Mouse (Mus musculus) kidney, postnatal 0 days (tissue): ENCODE measurements around the gene Olfr945. TPM values are rescaled to one million over a fixed set of nuclear protein-coding genes. Genes with fewer than 3 reads are reported as not detected.

ENCODE experiments used
- ATAC-seq: fragments of 200-750 bp; cut with Nextera tagmentation; replicated peaks from 2 replicates; pipeline ENCODE4 v1.8.0; 2017; ENCODE audit warnings: low read depth, moderate number of reproducible peaks, moderate TSS enrichment, moderate library complexity; ENCODE audit not compliant: low FRiP score
- DNase-seq: peaks from one replicate; pipeline ENCODE4 v3.0.0-alpha.2; 2016; ENCODE audit warnings: low spot score
- H3K27ac ChIP-seq: fragments of 300-500 bp; sonication (generic); 2 replicates; pipeline ENCODE4 v1.5.1; 2014; ENCODE audit warnings: mild to moderate bottlenecking
- H3K27me3 ChIP-seq: fragments of 300-500 bp; sonication (generic); 2 replicates; pipeline ENCODE4 v1.6.1; 2014; ENCODE audit warnings: low read length, mixed read lengths; ENCODE audit not compliant: insufficient read depth
- H3K36me3 ChIP-seq: fragments of 300-500 bp; sonication (generic); 2 replicates; pipeline ENCODE4 v1.6.1; 2014; ENCODE audit warnings: low read length, mixed read lengths; ENCODE audit not compliant: insufficient read depth
- H3K4me1 ChIP-seq: fragments of 300-500 bp; sonication (generic); replicated peaks from 2 replicates; pipeline ENCODE4 v1.6.1; 2014; ENCODE audit warnings: antibody characterized with exemption, low read length, mixed read lengths; ENCODE audit not compliant: insufficient read depth
- H3K4me2 ChIP-seq: fragments of 300-500 bp; sonication (generic); 2 replicates; pipeline ENCODE4 v1.6.1; 2014; ENCODE audit warnings: mild to moderate bottlenecking, low read length, moderate library complexity, mixed read lengths
- H3K4me3 ChIP-seq: fragments of 300-500 bp; sonication (generic); replicated peaks from 2 replicates; pipeline ENCODE4 v1.5.1; 2014; ENCODE audit warnings: low read depth, low read length
- H3K9ac ChIP-seq: fragments of 300-500 bp; sonication (generic); 2 replicates; pipeline ENCODE4 v1.6.1; 2014; ENCODE audit warnings: low read depth, low read length
- H3K9me3 ChIP-seq: fragments of 300-500 bp; sonication (generic); replicated peaks from 2 replicates; pipeline ENCODE4 v1.6.1; 2016; ENCODE audit warnings: low read length, inconsistent platforms, mixed read lengths
- CTCF ChIP-seq: IDR thresholded peaks from 2 replicates; pipeline ENCODE4 v1.5.1; 2016; ENCODE audit warnings: antibody characterized with exemption, low read depth, mild to moderate bottlenecking, moderate library complexity
- WGBS: fragments of 180-500 bp; shearing (Covaris S2); extraction: QIAGEN DNeasy Blood & Tissue Kit; methylation state at CpG from one replicate; pipeline ENCODE4 v1.1.7; 2014; 5-methylcytosine and 5-hydroxymethylcytosine counted together
- polyA plus RNA-seq: library from polyadenylated mRNA; unstranded; fragments of >200 nt; fragmentation: Nextera tagmentation; extraction: Ambion mirVana; gene quantifications from 2 replicates; pipeline ENCODE4 v1.2.1, GENCODE M21; 2015

Olfr945 gene
- not detected in 2 replicates for polyA plus RNA-seq

GRCm38 (mm10) chr9:39276718-39277117 is at the start of gene Olfr945:
Gene Olfr945, minus strand, starts transcription at chr9:39276818.
- WGBS, result 84% methylated on average over 3 of the region's 3 CpGs
- ATAC-seq, result no peak
- no peaks in the 10 kb centered on the region for H3K36me3 ChIP-seq
- H3K9me3 ChIP-seq, result no peaks in the 10 kb centered on the region
- H3K27ac ChIP-seq, result no peak within 1 kb of the TSS
- H3K4me3 ChIP-seq, result no peak within 1 kb of the TSS
- no peak within 1 kb of the TSS for H3K4me2 ChIP-seq
- no peak within 1 kb of the TSS for H3K9ac ChIP-seq
- H3K27me3 ChIP-seq, result no peaks in the 10 kb centered on the region
- DNase-seq, result no peak
- no peak for TF ChIP-seq CTCF
- no peaks in the 10 kb centered on the region for H3K4me1 ChIP-seq

GRCm38 (mm10) chr9:39325945-39326344 is 49.3 kb upstream of the Olfr945 start, which contains the start of gene Olfr948:
Gene Olfr948, minus strand, starts transcription at chr9:39326045.
- ATAC-seq (no peak), DNase-seq (no peak)
- Histone ChIP-seq H3K4me2 (no peak within 1 kb of the TSS), H3K27ac (no peak within 1 kb of the TSS), H3K27me3 (no peaks in the 10 kb centered on the region), H3K4me3 (no peak within 1 kb of the TSS), H3K4me1 (no peaks in the 10 kb centered on the region), H3K9ac (no peak within 1 kb of the TSS), H3K9me3 (no peaks in the 10 kb centered on the region), H3K36me3 (no peaks in the 10 kb centered on the region)
- no peak for TF ChIP-seq CTCF

DNA sequence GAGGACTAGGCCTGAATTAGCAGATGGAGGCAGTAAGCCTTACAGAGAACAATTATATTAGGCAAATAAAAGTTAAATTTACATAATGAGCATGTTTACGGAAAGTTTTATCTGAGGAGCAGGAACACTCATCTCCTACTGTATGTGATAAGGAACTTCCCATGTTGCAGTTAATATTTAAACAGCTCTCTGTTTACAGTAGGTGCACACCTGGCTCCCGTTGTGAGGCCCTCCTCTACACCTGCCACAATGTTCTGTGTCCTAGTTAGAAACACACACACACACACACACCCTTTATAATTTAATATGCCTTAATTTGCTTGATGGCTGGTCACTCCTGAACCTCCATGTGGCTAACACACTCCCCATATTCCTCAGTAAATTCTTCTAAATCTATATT is 10.5 kb upstream of the Olfr945 start:
- no peak for TF ChIP-seq CTCF
- DNase-seq, result no peak

GRCm38 (mm10) chr9:39249894-39250293 is 26.7 kb downstream of the Olfr945 start, which contains the start of gene Olfr1537:
Gene Olfr1537, minus strand, starts transcription at chr9:39249994.
- no peak for DNase-seq
- Histone ChIP-seq H3K4me3 (no peak within 1 kb of the TSS), H3K27ac (no peak within 1 kb of the TSS), H3K4me1 (no peaks in the 10 kb centered on the region), H3K4me2 (no peak within 1 kb of the TSS), H3K9ac (no peak within 1 kb of the TSS), H3K36me3 (no peaks in the 10 kb centered on the region), H3K27me3 (no peaks in the 10 kb centered on the region), H3K9me3 (no peaks in the 10 kb centered on the region)
- no peak for TF ChIP-seq CTCF
- ATAC-seq, result no peak
- WGBS, result 61% methylated on average over 1 of the region's 1 CpGs

More for the DNA sequence above, 10.5 kb upstream of the Olfr945 start:
- Histone ChIP-seq H3K4me3 (no peak overlapping the region), H3K9ac (no peak overlapping the region), H3K4me1 (no peaks in the 10 kb centered on the region), H3K27ac (no peak overlapping the region), H3K9me3 (no peaks in the 10 kb centered on the region), H3K36me3 (no peaks in the 10 kb centered on the region), H3K27me3 (no peaks in the 10 kb centered on the region), H3K4me2 (no peak overlapping the region)
- no peak for ATAC-seq
- 74% methylated on average over 2 of the region's 2 CpGs for WGBS

Other genes with a start within 250 kb of the Olfr945 start
- not detected in 2 replicates for gene Olfr937, start 211.9 kb downstream of the Olfr945 start, polyA plus RNA-seq
- gene Olfr938, start 197.9 kb downstream of the Olfr945 start, polyA plus RNA-seq, result not detected in 2 replicates
- gene Olfr27, start 148.7 kb downstream of the Olfr945 start, polyA plus RNA-seq, result not detected in 2 replicates
- gene Olfr943, start 110.5 kb downstream of the Olfr945 start, polyA plus RNA-seq, result not detected in 2 replicates
- gene Olfr944, start 74.9 kb downstream of the Olfr945 start, polyA plus RNA-seq, result not detected in 2 replicates
- not detected in 2 replicates for gene Olfr1537, start 26.8 kb downstream of the Olfr945 start, polyA plus RNA-seq
- gene Olfr948, start 49.2 kb upstream of the Olfr945 start, polyA plus RNA-seq, result not detected in 2 replicates
- gene Olfr951, start 110.6 kb upstream of the Olfr945 start, polyA plus RNA-seq, result not detected in 2 replicates
- gene Olfr952, start 150.3 kb upstream of the Olfr945 start, polyA plus RNA-seq, result not detected in 2 replicates
- not detected in 2 replicates for gene Olfr954, start 179.9 kb upstream of the Olfr945 start, polyA plus RNA-seq
- gene Olfr955, start 195.1 kb upstream of the Olfr945 start, polyA plus RNA-seq, result not detected in 2 replicates
- not detected in 2 replicates for gene Olfr44, start 217.2 kb upstream of the Olfr945 start, polyA plus RNA-seq
- gene Olfr957, start 239.0 kb upstream of the Olfr945 start, polyA plus RNA-seq, result not detected in 2 replicates